Mouse (Mus musculus) spleen, adult 2 months (tissue): ENCODE data around the gene Ap5s1.

Source experiments
- CTCF ChIP-seq: fragments of 200-500 bp; IDR thresholded peaks from 2 replicates; pipeline ENCODE4 v1.5.1; 2011; ENCODE audit warnings: mild to moderate bottlenecking, inconsistent platforms; ENCODE audit not compliant: insufficient read depth, insufficient read length, insufficient replicate concordance; ENCODE audit errors: extremely low read depth
- POLR2A ChIP-seq: fragments of 200-500 bp; IDR thresholded peaks from 2 replicates; pipeline ENCODE4 v1.6.1; 2011; ENCODE audit warnings: low read depth, low read length, inconsistent platforms

DNA sequence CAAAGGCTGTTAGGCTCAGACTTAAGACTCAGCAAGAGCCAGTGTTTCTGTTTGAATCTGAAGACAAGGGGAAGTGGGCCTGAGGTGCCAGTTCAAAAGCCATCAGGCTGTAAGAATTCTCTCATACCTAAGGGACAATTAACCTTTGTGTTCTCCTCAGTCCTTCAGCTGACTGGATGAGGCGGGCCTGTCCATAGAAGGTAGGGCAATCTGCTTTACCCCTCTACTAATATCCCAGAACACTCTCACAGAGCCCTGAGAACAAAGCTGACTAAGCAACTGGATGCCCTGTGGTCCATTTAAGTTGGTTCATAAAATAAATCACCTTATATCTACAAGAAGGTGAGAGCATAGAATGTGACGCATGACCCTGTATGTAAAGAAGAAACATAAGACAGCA, 40.7 kb upstream of the Ap5s1 start:
- no peak for TF ChIP-seq POLR2A
- no peak for TF ChIP-seq CTCF
